Mouse (Mus musculus) urinary bladder, adult 18-20 months (tissue): ENCODE data around the gene Dock11.

Experiments
- DNase-seq, 2 experiments: peaks; one replicate each; pipeline ENCODE4 v3.0.0; 2022; ENCODE audit warnings: low spot score in 2 of 2, mixed read lengths in 2 of 2

Gene Dock11

DNA sequence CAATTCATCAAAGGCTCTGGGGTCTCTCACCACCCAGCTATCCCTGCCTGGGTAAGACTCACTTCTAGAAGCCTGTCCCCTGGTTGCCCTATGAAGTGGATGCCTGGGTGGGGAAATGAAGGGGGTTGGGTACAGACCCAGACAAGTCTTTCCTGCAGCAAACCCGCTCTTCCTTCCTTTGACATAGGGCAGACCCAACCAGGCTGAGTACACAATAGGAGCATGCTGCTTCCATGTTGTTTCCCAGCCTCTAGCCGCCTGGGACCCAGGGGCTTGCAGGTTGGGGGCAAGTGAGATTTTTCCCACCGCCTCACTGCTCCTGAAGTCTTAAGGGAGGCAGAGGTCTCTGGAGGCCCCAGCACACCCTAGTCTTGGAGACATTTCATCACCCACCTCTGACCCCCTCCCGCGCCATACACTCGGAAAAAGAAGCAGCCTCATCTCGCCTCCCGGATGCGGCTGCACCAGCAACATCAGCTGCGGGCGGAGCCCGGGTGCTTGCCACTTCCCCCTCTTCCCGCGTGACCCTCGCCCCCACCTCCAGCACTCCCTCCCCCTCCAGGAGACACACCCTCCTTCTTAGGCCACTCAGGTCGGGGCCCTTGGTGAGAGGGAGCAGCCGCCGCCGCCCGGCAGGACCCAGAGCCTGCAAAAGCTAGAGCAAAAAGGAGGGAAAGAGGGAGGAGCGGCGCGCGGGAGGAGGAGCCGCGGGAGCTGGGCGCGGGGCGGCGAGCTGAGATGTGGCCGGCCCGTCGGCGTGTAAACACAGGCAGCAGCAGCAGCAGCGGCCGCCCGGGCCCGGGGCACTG, at the start of gene Dock11:
Dock11 (plus strand) TSS at position 746 of the 809 bp plus-strand sequence.
- DNase-seq, result peak; percentile 22 to 28

DNA sequence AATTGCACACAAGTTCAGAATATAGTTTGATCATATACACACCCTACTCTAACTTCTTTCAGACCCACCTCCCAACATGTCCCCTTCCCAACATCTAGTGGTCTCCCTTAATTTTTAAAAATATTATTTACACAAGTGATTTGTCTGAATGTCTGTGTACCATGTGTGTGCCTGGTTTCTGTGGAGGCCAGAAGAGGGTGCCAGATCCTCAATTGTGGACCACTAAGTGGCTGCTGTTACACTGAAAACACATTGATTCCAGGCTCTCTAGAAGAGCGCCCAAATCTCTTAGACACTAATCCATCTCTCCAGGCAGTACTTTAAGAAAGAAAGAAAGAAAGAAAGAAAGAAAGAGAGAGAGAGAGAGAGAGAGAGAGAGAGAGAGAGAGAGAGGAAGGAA, 8.9 kb upstream of the Dock11 start:
- no peak for DNase-seq

GRCm38 (mm10) chrX:35888945-35889799, 540 bp downstream of the Dock11 start:
- DNase-seq, result peak in 1 of 2 experiments; percentile 6

DNA sequence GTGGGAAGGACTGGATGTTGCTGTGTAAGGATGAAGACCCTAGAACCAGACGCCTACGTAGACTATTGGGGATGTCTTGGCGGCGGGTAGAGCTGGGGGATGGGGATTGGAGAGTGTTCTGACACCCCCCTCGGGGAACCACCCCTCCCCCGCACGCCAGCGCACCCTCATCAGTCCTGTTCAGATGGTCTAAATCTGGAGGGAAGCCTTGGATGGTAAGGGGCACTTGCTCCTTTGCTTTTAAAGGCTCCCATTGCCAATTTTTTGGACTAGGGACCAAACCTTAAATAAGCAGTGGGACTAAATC, 1.1 kb downstream of the Dock11 start:
- DNase-seq, result no peak

GRCm38 (mm10) chrX:35891534-35892125, 3.0 kb downstream of the Dock11 start:
- DNase-seq, result no peak

DNA sequence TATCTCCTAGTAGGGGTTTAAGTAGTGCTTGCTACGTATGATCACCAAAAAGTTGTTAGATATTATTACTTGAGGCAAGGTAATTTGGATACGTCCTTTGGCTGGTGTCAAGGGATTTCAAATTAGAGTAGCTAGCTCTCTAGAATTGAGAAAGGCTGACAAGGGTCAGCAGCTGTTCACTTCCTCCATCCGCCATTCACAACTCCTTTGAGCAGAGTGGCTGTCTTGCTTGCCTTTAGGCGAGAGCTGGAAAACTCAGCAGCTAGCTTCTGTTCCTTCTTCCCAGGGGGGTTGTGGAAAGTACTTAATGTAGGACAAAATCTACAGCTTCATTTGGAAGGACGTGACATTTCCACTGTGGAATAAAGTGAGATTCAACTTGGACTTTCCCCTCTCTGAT, 3.7 kb downstream of the Dock11 start:
- no peak for DNase-seq

- DNase-seq, result no peak
These were observed 9.2 kb downstream of the Dock11 start for GRCm38 (mm10) chrX:35897648-35898500.

- no peak for DNase-seq
These were observed 9.8 kb downstream of the Dock11 start for GRCm38 (mm10) chrX:35898501-35898766.

DNA sequence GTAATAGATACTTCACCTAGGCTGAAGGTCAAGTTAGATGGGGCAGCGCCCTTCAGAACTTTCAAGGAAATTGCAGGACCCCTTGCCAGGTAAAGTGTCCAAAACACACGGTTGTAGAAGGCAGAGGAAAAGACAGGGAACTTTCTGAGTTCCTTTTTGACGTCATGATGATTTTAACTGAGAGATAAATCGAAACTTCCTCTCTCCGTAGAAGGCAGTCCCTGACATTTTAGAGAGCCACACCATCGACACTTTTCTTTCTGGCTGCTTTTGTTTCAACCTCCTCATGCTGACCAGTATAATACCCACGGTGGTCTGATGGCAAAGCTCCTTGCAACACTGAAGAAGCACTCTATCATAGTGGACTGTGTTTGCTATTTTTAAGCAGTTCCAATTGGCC, 15.7 kb downstream of the Dock11 start:
- no peak for DNase-seq

- DNase-seq, result no peak
These were observed 18.2 kb downstream of the Dock11 start for GRCm38 (mm10) chrX:35906696-35907330.

DNA sequence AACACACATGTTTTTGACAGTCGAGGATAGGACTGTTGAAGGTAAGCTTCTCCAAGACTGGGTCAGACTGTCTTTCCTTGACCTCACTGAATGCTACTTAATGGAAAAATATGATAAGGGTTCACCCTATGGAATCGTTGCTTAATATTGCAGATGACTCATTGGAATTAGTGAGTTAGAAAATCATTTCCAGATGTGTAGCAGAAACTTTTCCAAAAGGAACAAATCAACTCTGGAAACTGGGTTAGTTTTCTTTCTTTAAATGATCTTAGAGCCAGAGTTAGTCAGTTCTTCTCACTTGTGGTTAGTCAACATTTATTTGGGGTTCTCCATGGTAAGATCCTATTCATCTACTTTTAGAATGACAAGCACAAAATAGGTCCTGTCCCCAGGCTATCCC, 30.9 kb downstream of the Dock11 start:
- DNase-seq, result no peak

DNA sequence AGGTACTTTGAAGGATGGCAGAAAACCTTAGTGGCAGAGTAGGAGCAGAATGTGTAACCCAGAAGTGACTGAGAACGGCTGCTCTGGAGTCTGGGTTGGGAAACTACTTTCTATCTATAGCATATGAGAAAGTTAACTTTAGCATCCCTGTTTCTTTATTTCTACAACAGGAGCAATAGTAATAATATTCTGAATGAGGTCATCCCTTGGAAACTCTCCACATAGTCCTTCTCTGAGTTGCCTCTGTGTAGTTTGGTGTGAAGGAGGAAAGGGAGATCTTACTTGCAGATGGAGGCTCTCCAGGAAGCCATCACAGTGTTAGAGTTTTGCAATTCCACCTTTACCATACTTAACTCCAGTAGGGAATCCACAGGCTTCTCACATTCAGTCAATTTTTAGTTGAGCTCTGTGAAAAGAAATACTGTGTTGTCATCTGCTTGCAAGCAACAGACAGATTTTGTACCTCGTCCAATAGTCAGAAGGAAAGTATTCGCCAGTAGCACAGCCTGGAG, 31.5 kb downstream of the Dock11 start:
- no peak for DNase-seq

DNA sequence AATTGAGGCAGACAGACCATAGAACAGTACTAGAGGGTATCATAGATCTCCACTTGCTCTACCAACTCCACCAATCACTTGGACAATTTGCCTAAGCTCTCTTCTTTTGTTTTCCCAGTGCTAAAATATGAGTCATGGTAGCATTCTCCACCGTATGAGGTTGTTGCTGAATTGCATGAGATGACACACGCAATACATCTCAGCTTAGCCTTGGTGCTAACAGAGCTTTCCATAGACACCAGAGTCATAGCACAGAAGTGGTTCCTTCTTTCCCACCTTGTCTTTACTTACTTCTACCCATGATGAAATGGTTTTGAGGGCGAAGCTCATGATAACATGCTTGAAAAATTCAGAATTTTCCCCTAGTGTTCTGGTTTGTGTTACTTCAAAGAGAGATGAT, 33.3 kb downstream of the Dock11 start:
- DNase-seq, result no peak

- DNase-seq, result no peak
These were observed 36.2 kb downstream of the Dock11 start for GRCm38 (mm10) chrX:35924705-35925264.

GRCm38 (mm10) chrX:35930094-35930933, 41.7 kb downstream of the Dock11 start:
- no peak for DNase-seq

- peak in 1 of 2 experiments; percentile 0 for DNase-seq
These were observed 42.3 kb downstream of the Dock11 start for GRCm38 (mm10) chrX:35930934-35931406.

GRCm38 (mm10) chrX:35931945-35932344, 43.3 kb downstream of the Dock11 start:
- no peak for DNase-seq

- DNase-seq, result no peak
These were observed 44.3 kb downstream of the Dock11 start for GRCm38 (mm10) chrX:35932952-35933351.

DNA sequence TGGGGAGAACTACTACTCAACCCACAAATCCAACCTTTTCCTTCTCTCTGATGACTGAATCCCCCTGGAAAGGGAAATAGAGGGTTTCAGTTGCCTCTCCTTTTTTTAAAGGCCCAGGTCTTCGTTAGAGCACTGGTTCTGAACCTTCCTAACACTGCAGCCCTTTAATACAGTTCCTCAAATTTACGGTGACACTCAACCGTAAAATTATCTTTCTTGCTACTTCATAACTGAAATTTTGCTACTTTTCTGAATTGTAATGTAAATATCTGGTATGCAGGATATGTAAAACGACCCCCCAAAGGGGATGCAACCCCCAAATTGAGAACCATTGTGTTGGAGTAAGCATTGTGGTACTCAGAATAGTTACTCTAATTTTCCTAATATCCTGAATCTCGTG, 49.5 kb downstream of the Dock11 start:
- no peak for DNase-seq

- no peak for DNase-seq
These were observed 57.8 kb downstream of the Dock11 start for GRCm38 (mm10) chrX:35946394-35946793.
